Mouse (Mus musculus) C2C12 (cell line): ENCODE measurements around the gene Rab42.

Experiments used
- CEBPB ChIP-seq: IDR thresholded peaks from one replicate; pipeline ENCODE4 v1.6.1; 2011; ENCODE audit warnings: low read depth, mild to moderate bottlenecking, control low read depth, moderate library complexity
- CTCF ChIP-seq: IDR thresholded peaks from one replicate; pipeline ENCODE4 v1.5.1; 2011; ENCODE audit not compliant: control insufficient read depth, insufficient read depth, insufficient read length
- FOSL1 ChIP-seq: IDR thresholded peaks from one replicate; pipeline ENCODE4 v1.8.0; 2011; ENCODE audit warnings: mild to moderate bottlenecking, low read length; ENCODE audit not compliant: poor library complexity, insufficient read depth, severe bottlenecking
- MAX ChIP-seq: IDR thresholded peaks from one replicate; pipeline ENCODE4 v1.6.1; 2011; ENCODE audit warnings: mild to moderate bottlenecking, control low read depth
- MYOD1 ChIP-seq: IDR thresholded peaks from one replicate; pipeline ENCODE4 v1.6.1; 2011; ENCODE audit warnings: low read depth; ENCODE audit not compliant: control insufficient read depth, insufficient read length
- MYOG ChIP-seq: IDR thresholded peaks from one replicate; pipeline ENCODE4 v1.6.1; 2011; ENCODE audit not compliant: control insufficient read depth, insufficient read length; ENCODE audit errors: extremely low read depth
- USF1 ChIP-seq: IDR thresholded peaks from one replicate; pipeline ENCODE4 v1.6.1; 2011; ENCODE audit warnings: low read depth, mild to moderate bottlenecking, control low read depth, moderate library complexity

DNA sequence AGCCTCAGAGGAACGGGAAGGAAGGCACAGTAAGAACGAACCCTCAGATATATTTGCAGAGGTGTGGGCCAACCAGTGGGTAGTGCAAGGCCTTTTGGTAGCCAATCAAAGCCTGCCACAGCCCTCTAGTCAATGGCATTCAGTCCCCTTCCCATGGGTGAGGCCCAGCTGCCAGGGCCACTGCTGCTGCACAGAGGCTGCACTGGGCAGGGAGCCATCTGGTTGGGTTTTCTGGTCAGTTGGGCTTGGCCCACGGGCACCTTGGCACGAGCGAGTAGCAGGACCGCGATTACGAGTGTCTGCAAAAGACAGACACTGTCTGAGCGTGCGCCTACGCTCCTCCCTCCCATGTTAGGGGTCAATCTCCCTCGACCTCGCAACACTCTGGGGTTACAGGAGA lies 35.8 kb upstream of the Rab42 start:
- no peak for TF ChIP-seq CEBPB
- TF ChIP-seq MAX = no peak
- TF ChIP-seq CTCF = no peak
- TF ChIP-seq FOSL1 = no peak
- TF ChIP-seq USF1 = no peak
- TF ChIP-seq MYOD1 = no peak
- TF ChIP-seq MYOG = no peak
